Mouse (Mus musculus) cortical plate, adult 2 months (tissue): Measurements from ENCODE around the gene Ptpdc1. TPM values are rescaled to one million over a fixed set of nuclear protein-coding genes. Genes with fewer than 3 reads are reported as not detected.

Experiments
- H3K27ac ChIP-seq: fragments of 200-500 bp; 2 replicates; pipeline ENCODE4 v1.5.1; 2012; ENCODE audit warnings: low read length, control low read depth, inconsistent platforms; ENCODE audit not compliant: insufficient read depth
- H3K4me1 ChIP-seq: fragments of 200-500 bp; 2 replicates; pipeline ENCODE4 v1.6.1; 2011; ENCODE audit warnings: low read length; ENCODE audit not compliant: control insufficient read depth, insufficient read depth
- H3K4me3 ChIP-seq: fragments of 200-500 bp; 2 replicates; pipeline ENCODE4 v1.5.1; 2011; ENCODE audit warnings: mild to moderate bottlenecking, low read length, control low read depth; ENCODE audit not compliant: insufficient read depth
- CTCF ChIP-seq: fragments of 200-500 bp; IDR thresholded peaks from 2 replicates; pipeline ENCODE4 v1.5.1; 2011; ENCODE audit warnings: mild to moderate bottlenecking, control low read depth, low read length; ENCODE audit not compliant: insufficient read depth; ENCODE audit errors: extremely low read depth
- POLR2A ChIP-seq: fragments of 200-500 bp; IDR thresholded peaks from 2 replicates; pipeline ENCODE4 v1.6.1; 2011; ENCODE audit warnings: mild to moderate bottlenecking, low read length, control low read depth; ENCODE audit not compliant: insufficient read depth; ENCODE audit errors: extremely low read depth
- polyA plus RNA-seq: library from polyadenylated mRNA; depleted of rRNA; stranded (reverse); fragments of >200 nt; gene quantifications from 2 replicates; pipeline ENCODE4 v1.2.3, GENCODE M21; 2012

The Ptpdc1 gene
- polyA plus RNA-seq, 1 experiment, result 15.4 TPM

GRCm38 (mm10) chr13:48571298-48571697 lies 54.2 kb downstream of the Ptpdc1 start:
- Histone ChIP-seq H3K27ac (no peak overlapping the region), H3K4me1 (no peaks in the 10 kb centered on the region), H3K4me3 (no peak overlapping the region)
- no peak for TF ChIP-seq CTCF

- no peak overlapping the region for H3K4me3 ChIP-seq
- no peak overlapping the region for H3K27ac ChIP-seq
- H3K4me1 ChIP-seq, result peaks cover 4% of the 10 kb centered on the region; the same call in 1 of the 2 replicates
- TF ChIP-seq POLR2A, result no peak
- TF ChIP-seq CTCF, result no peak
Observed at GRCm38 (mm10) chr13:48569576-48570132, 55.8 kb downstream of the Ptpdc1 start.

- TF ChIP-seq CTCF (no peak), POLR2A (no peak)
Observed at GRCm38 (mm10) chr13:48567646-48568045, 57.8 kb downstream of the Ptpdc1 start.

GRCm38 (mm10) chr13:48566116-48566935 lies 59.1 kb downstream of the Ptpdc1 start:
- H3K4me3 ChIP-seq, result no peak overlapping the region
- peaks cover 4% of the 10 kb centered on the region; the same call in 1 of the 2 replicates for H3K4me1 ChIP-seq
- TF ChIP-seq POLR2A (no peak), CTCF (no peak)
- peak overlapping the region; percentile 94 for H3K27ac ChIP-seq

More at GRCm38 (mm10) chr13:48567646-48568045, 57.8 kb downstream of the Ptpdc1 start:
- Histone ChIP-seq H3K4me3 (no peak overlapping the region), H3K4me1 (peaks cover 4% of the 10 kb centered on the region; the same call in 1 of the 2 replicates), H3K27ac (no peak overlapping the region)

- Histone ChIP-seq H3K27ac (no peak overlapping the region), H3K4me1 (peaks cover 4% of the 10 kb centered on the region; the same call in 1 of the 2 replicates)
- TF ChIP-seq CTCF (no peak), POLR2A (no peak)
Observed at GRCm38 (mm10) chr13:48564881-48565600, 60.4 kb downstream of the Ptpdc1 start.

GRCm38 (mm10) chr13:48562336-48562735 lies 63.1 kb downstream of the Ptpdc1 start:
- Histone ChIP-seq H3K27ac (no peak overlapping the region), H3K4me1 (peaks cover 4% of the 10 kb centered on the region; the same call in 1 of the 2 replicates), H3K4me3 (no peak overlapping the region)
- TF ChIP-seq POLR2A, result no peak

More at GRCm38 (mm10) chr13:48564881-48565600, 60.4 kb downstream of the Ptpdc1 start:
- H3K4me3 ChIP-seq, result no peak overlapping the region

- H3K4me1 ChIP-seq, result peaks cover 4% of the 10 kb centered on the region; the same call in 1 of the 2 replicates
- no peak overlapping the region for H3K27ac ChIP-seq
- H3K4me3 ChIP-seq, result no peak overlapping the region
- TF ChIP-seq CTCF (no peak), POLR2A (no peak)
Observed at GRCm38 (mm10) chr13:48561481-48561880, 64.0 kb downstream of the Ptpdc1 start.

- Histone ChIP-seq H3K27ac (no peak overlapping the region), H3K4me3 (no peak overlapping the region)
- TF ChIP-seq POLR2A (no peak), CTCF (no peak)
Observed at GRCm38 (mm10) chr13:48555976-48556375, 69.5 kb downstream of the Ptpdc1 start.

GRCm38 (mm10) chr13:48554552-48554951 lies 70.9 kb downstream of the Ptpdc1 start:
- H3K4me1 ChIP-seq, result peaks cover 6% of the 10 kb centered on the region; the same call in 1 of the 2 replicates
- no peak overlapping the region for H3K27ac ChIP-seq
- no peak for TF ChIP-seq CTCF
- no peak for TF ChIP-seq POLR2A
- no peak overlapping the region for H3K4me3 ChIP-seq

More at GRCm38 (mm10) chr13:48555976-48556375, 69.5 kb downstream of the Ptpdc1 start:
- peaks cover 6% of the 10 kb centered on the region; the same call in 1 of the 2 replicates for H3K4me1 ChIP-seq

- TF ChIP-seq POLR2A, result no peak
- TF ChIP-seq CTCF, result no peak
- Histone ChIP-seq H3K4me3 (no peak overlapping the region), H3K4me1 (peaks cover 6% of the 10 kb centered on the region; the same call in 1 of the 2 replicates), H3K27ac (no peak overlapping the region)
Observed at GRCm38 (mm10) chr13:48553511-48553910, 72.0 kb downstream of the Ptpdc1 start.
